Mouse (Mus musculus) kidney, embryonic 16.5 days (tissue): ENCODE data around the gene Ercc1. TPM values are rescaled to one million over a fixed set of nuclear protein-coding genes. Genes with fewer than 3 reads are reported as not detected.

Experiments
- ATAC-seq: fragments of 200-750 bp; cut with Nextera tagmentation; 2 replicates; pipeline ENCODE4 v1.8.0; 2017; ENCODE audit warnings: moderate TSS enrichment; ENCODE audit not compliant: low FRiP score, low TSS enrichment
- H3K27ac ChIP-seq: fragments of 300-500 bp; sonication (generic); 2 replicates; pipeline ENCODE4 v1.5.1; 2014; ENCODE audit warnings: low read length
- H3K27me3 ChIP-seq: fragments of 300-500 bp; sonication (generic); 2 replicates; pipeline ENCODE4 v1.6.1; 2014; ENCODE audit warnings: low read length, control low read depth, mixed read lengths; ENCODE audit not compliant: insufficient read depth
- H3K36me3 ChIP-seq: fragments of 300-500 bp; sonication (generic); 2 replicates; pipeline ENCODE4 v1.6.1; 2014; ENCODE audit warnings: low read length, control low read depth, mixed read lengths; ENCODE audit not compliant: insufficient read depth
- H3K4me1 ChIP-seq: fragments of 300-500 bp; sonication (generic); 2 replicates; pipeline ENCODE4 v1.6.1; 2014; ENCODE audit warnings: low read length, control low read depth, mixed read lengths; ENCODE audit not compliant: insufficient read depth
- H3K4me2 ChIP-seq: fragments of 300-500 bp; sonication (generic); replicated peaks from 2 replicates; pipeline ENCODE4 v1.6.1; 2014; ENCODE audit warnings: low read depth, low read length
- H3K4me3 ChIP-seq: fragments of 300-500 bp; sonication (generic); 2 replicates; pipeline ENCODE4 v1.5.1; 2014; ENCODE audit warnings: mild to moderate bottlenecking, low read length
- H3K9ac ChIP-seq: fragments of 300-500 bp; sonication (generic); replicated peaks from 2 replicates; pipeline ENCODE4 v1.6.1; 2014; ENCODE audit warnings: low read length
- H3K9me3 ChIP-seq: fragments of 300-500 bp; sonication (generic); 2 replicates; pipeline ENCODE4 v1.6.1; 2016; ENCODE audit warnings: low read length, control low read depth
- WGBS: fragments of 180-500 bp; shearing (Covaris S2); extraction: QIAGEN DNeasy Blood & Tissue Kit; methylation state at CpG from one replicate; pipeline ENCODE4 v1.1.7; 2014; 5-methylcytosine and 5-hydroxymethylcytosine counted together
- polyA plus RNA-seq: library from polyadenylated mRNA; unstranded; fragments of >200 nt; fragmentation: Nextera tagmentation; extraction: Ambion mirVana; gene quantifications from 2 replicates; pipeline ENCODE4 v1.2.1, GENCODE M21; 2015

Ercc1 gene
- polyA plus RNA-seq, 1 experiment from 2014 or later, result 86.1 TPM

DNA sequence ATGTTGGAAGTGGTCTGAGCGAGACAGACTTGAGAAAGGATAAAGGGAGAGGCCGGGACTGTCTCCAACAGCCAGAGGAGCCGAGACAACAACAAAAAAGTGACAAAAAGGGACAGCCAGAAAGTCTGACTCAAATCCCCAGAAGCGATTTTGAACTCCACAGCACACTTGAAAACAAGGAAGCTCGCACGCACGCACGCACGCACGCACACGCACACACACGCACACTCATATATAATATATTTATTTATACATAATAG is 41.6 kb upstream of the Ercc1 start:
- H3K4me1 ChIP-seq, result peaks cover 28% of the 10 kb centered on the region
- no peak overlapping the region for H3K4me3 ChIP-seq
- no peak overlapping the region for H3K27ac ChIP-seq
- no peak for ATAC-seq
- 82% methylated on average over 12 of the region's 12 CpGs for WGBS
- no peak overlapping the region for H3K4me2 ChIP-seq
- H3K9ac ChIP-seq, result no peak overlapping the region
- H3K36me3 ChIP-seq, result no peaks in the 10 kb centered on the region
- H3K27me3 ChIP-seq, result peaks cover 60% of the 10 kb centered on the region
- H3K9me3 ChIP-seq, result no peaks in the 10 kb centered on the region

DNA sequence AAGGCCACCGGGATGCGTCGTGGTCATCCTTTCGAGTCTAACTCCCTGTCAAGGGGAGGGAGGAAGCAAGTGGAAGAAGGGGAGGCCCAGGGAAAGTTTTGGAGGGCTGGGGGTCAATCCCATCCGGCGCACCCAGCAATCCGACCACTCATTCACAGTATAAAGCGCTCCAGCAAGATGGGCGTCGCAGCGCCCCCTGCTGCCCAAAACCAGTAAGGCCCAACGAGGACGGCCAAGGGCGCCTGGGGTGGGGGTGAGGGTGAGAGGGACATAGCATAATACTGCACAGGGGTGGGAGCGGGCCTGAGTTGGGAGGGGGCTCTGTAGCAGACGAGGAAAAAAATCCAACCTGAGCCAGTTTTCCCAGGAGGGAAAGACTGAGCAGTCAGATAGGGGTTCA is 40.8 kb upstream of the Ercc1 start:
- Histone ChIP-seq H3K27ac (no peak overlapping the region), H3K36me3 (no peaks in the 10 kb centered on the region), H3K9me3 (no peaks in the 10 kb centered on the region), H3K4me1 (peaks cover 31% of the 10 kb centered on the region), H3K4me2 (peak overlapping the region; percentile 48), H3K4me3 (peak overlapping the region; percentile 34), H3K9ac (0 out of 2 replicates have a peak overlapping the region, but pooled peaks have one; percentile 42), H3K27me3 (peaks cover 60% of the 10 kb centered on the region)
- ATAC-seq, result no peak
- WGBS, result 1% methylated on average over 16 of the region's 16 CpGs

- peaks cover 39% of the 10 kb centered on the region for H3K4me1 ChIP-seq
- 3% methylated on average over 48 of the region's 48 CpGs for WGBS
- H3K9me3 ChIP-seq, result no peaks in the 10 kb centered on the region
- H3K4me3 ChIP-seq, result peak overlapping the region; percentile 34
- H3K36me3 ChIP-seq, result no peaks in the 10 kb centered on the region
- ATAC-seq, result no peak
- H3K27me3 ChIP-seq, result peaks cover 60% of the 10 kb centered on the region
- H3K27ac ChIP-seq, result no peak overlapping the region
- peak overlapping the region; percentile 48 for H3K4me2 ChIP-seq
- no peak overlapping the region for H3K9ac ChIP-seq
Observed at GRCm38 (mm10) chr7:19304501-19305412, 39.8 kb upstream of the Ercc1 start.

- Histone ChIP-seq H3K27me3 (peaks cover 60% of the 10 kb centered on the region), H3K9me3 (no peaks in the 10 kb centered on the region), H3K4me1 (peaks cover 39% of the 10 kb centered on the region), H3K27ac (no peak overlapping the region), H3K4me2 (peak overlapping the region; percentile 48), H3K4me3 (peak overlapping the region; percentile 34; the same call in 1 of the 2 replicates), H3K9ac (no peak overlapping the region), H3K36me3 (no peaks in the 10 kb centered on the region)
- 6% methylated on average over 6 of the region's 6 CpGs for WGBS
- no peak for ATAC-seq
Observed at GRCm38 (mm10) chr7:19305413-19305735, 39.2 kb upstream of the Ercc1 start.

DNA sequence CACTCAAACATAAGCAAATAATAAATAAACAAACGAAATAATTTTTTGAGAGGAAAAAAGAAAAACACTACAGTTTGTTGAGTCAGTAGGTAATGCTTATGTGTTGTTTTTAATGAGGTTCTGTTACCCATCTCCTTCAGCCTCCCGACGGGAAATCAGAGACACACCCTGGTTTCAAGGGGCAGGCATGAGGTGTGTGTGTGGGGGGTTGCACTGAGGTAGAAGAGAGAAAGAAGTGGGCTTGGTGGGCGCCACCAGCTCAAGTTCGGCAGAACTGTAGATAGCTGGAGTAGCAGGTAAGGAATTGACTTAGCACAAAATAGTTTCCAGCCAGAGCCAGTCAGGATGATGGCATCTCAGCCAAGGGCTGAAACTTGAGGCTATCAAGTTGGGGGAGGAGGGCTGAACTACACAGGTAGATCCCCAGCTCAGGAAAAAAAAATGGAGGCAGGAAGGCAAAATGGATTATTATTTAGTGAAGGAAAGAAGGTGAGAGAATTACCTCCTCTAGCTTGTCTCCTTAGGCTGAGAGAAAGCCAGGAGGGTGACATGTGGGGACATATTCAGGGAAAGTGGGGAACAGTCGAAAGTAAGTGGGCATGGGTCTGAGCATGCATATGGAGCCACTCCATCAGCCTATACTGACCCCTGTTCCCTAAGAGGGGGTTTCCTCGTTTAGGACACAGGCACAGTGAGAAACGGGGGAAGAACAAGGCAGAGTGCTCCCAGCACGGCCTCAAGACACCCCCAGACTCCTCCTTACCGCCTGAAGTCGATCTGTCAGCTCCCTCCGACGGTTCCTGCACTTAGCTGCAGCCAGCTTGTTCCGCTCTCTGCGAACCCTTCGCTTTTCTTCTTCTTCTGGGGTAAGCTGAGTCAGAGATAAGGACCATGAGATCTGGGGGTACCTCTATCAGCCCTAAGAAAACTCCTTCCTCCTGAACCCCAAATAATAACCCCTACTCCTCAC is 38.5 kb upstream of the Ercc1 start:
- Histone ChIP-seq H3K27ac (no peak overlapping the region), H3K4me1 (peaks cover 39% of the 10 kb centered on the region), H3K4me3 (no peak overlapping the region), H3K9me3 (no peaks in the 10 kb centered on the region), H3K4me2 (no peak overlapping the region), H3K9ac (no peak overlapping the region), H3K27me3 (peaks cover 60% of the 10 kb centered on the region), H3K36me3 (no peaks in the 10 kb centered on the region)
- ATAC-seq, result no peak
- 50% methylated on average over 16 of the region's 16 CpGs for WGBS

DNA sequence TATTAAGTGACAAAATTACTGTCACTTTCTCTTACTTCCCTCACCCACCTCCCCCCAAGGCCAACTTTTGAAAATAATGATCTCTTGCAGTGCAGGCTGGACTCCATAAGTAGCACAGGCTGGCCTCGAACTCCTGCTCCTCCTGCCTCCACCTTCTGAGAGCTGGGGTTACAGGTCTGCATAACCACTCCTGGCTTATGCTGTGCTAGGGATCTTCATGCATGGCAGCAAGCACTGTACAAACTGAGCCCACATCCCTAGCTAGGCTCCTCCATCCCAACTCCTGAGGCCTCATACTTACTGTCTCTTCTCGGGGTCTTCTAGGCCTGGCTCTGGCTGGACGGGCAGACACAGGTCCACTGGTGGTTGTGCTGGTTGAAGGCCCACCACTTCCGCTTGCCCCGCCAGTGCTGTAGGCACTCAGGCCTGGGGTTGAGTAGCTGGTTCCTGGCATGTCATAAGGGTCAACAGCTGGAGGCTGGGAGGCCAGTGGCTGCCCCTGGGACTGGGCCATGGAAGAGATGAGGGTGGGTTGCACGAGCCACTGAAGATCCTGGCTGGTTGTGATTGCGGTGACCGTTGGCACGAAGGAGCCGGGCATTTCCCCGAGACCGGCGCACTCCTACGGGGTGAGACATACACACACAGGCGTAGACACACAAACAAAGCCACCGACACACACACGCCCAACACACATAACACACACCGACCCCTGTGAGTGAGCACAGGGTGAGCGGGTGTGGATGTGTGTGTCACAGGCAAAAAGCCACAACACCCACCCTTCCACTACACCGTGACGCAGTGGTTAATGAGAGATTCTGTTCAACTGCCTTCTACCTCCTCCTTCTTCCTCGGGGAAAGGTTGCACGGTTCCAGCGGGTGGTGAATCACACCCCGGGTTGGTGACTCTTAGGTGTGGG is 37.5 kb upstream of the Ercc1 start:
- Histone ChIP-seq H3K4me1 (peaks cover 29% of the 10 kb centered on the region), H3K27me3 (peaks cover 52% of the 10 kb centered on the region), H3K27ac (no peak overlapping the region), H3K9me3 (no peaks in the 10 kb centered on the region), H3K36me3 (no peaks in the 10 kb centered on the region), H3K9ac (no peak overlapping the region), H3K4me2 (peak overlapping the region; percentile 100), H3K4me3 (no peak overlapping the region)
- no peak for ATAC-seq
- WGBS, result 71% methylated on average over 25 of the region's 25 CpGs

GRCm38 (mm10) chr7:19307739-19308453 is 36.7 kb upstream of the Ercc1 start:
- H3K9ac ChIP-seq, result peak overlapping the region; percentile 65
- ATAC-seq, result peak; percentile 47
- H3K4me2 ChIP-seq, result peak overlapping the region; percentile 100
- WGBS, result 1% methylated on average over 18 of the region's 18 CpGs
- peaks cover 29% of the 10 kb centered on the region for H3K4me1 ChIP-seq
- H3K27ac ChIP-seq, result peak overlapping the region; percentile 71
- no peaks in the 10 kb centered on the region for H3K9me3 ChIP-seq
- H3K27me3 ChIP-seq, result peaks cover 44% of the 10 kb centered on the region
- H3K36me3 ChIP-seq, result no peaks in the 10 kb centered on the region
- H3K4me3 ChIP-seq, result peak overlapping the region; percentile 74

GRCm38 (mm10) chr7:19308454-19309277 is 35.9 kb upstream of the Ercc1 start:
- peak overlapping the region; percentile 65 for H3K9ac ChIP-seq
- H3K4me1 ChIP-seq, result peaks cover 29% of the 10 kb centered on the region
- ATAC-seq, result peak; percentile 84
- H3K4me3 ChIP-seq, result peak overlapping the region; percentile 74
- no peaks in the 10 kb centered on the region for H3K9me3 ChIP-seq
- peak overlapping the region; percentile 71 for H3K27ac ChIP-seq
- WGBS, result under 1% methylated on average over 58 of the region's 58 CpGs
- peak overlapping the region; percentile 100 for H3K4me2 ChIP-seq
- H3K36me3 ChIP-seq, result no peaks in the 10 kb centered on the region
- peaks cover 36% of the 10 kb centered on the region for H3K27me3 ChIP-seq
